Mouse (Mus musculus) c-Kit-negative CD71-positive TER-119-positive erythroid progenitor cells, embryonic 14.5 days (primary cell): Measurements from ENCODE around the gene Dact2.

Experiments
- DNase-seq: peaks from one replicate; pipeline ENCODE4 v3.0.0-alpha.2; 2013; ENCODE audit warnings: low read depth, low spot score

The Dact2 gene

DNA sequence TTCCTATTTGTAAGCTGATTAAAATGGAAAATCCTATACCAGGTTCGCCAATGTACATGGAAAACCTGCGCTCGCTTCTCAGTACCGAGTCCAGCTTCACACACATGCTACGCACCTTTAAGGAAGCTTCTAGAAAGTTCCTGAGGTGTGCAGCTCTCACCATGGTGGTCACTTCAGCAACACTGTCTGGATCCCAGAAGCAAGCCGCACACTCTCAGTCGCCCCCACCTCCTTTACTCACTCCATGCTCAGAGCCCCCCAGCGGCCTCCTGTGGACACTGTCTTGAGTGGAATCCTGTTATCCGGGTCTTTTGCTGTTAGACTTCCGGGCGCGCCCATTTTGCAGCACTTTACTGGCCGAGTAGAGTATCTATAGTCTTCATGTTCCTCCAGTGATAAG lies at the start of gene Dact2:
Gene Dact2, minus strand, starts transcription at position 244 of the 400 bp plus-strand sequence.
- DNase-seq: no peak

DNA sequence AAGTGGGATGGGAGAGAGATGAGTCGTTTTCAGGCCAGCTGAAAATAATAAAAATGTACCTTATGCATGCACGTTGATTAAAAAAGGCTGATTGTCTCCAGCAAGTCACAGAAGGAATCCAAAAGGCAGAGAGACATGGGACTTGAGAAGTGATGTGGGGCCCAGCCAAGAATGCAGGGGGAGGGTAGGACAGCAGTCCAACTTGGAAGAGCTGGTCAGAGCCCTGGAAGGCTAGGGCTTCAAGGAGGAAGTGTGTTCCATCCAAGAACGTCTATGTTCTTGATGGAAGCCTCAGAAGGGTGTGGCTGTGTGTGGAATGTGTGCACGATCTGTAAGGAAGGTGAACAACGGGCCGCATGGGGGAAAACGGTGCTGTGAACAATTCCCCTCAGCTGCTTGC lies 48.4 kb upstream of the Dact2 start:
- no peak for DNase-seq

DNA sequence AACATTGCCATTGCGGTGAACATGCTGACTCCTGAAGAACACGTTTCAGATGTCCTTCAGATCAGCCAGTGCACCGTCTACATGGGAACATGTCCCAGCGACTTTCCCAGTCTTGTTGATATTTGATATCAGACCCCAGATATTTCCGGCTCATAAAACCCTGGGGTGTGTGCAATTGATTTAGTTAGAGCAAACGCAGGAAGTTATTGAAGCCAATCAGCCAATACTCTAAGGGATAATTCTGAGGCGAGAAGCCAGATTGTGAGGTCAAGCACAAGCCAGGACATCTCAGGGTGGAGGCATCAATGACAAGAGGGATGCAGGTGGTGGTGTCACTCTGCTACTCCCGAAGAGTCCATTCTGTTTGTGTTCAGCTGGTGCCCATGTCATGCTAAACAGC lies 46.3 kb upstream of the Dact2 start:
- DNase-seq: no peak

DNA sequence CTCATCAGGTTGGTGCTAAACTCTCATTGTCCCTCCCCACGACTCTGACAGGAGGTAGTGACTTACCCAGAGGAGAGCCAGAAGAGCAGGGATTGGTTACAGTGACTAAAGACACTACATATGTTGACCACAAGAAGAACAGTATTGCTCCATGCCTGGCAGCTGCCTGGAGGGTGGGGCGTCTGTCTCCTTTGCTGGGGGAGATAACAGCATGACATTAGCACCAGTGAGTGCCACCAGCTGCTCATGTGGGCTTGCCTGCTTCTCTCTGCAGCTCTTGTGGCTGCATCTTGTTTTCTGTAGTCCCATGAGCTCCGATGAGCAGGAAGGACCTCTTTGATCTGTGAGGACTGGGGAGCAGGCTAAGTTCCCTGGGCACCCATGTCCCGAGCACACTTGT lies 45.5 kb upstream of the Dact2 start:
- DNase-seq: peak; percentile 25

DNA sequence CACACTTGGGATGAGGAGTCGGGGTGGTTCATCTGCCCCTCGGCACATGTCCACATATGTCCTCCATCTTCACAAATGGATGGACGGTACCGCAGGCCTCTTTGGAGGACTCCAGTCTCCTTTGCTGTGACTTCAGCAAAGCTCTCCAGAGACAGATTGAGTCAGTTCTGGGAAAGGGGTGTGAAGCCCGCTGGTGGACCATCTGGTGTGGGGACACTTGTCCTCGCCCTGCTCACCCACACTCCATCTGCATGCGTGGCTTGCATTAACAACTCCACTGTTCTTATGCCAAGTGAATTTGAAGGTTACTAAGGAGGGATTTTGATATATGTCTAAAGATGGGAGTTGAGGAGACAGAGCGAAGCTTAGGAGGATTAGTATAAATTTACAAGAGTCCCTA lies 43.8 kb upstream of the Dact2 start:
- no peak for DNase-seq

DNA sequence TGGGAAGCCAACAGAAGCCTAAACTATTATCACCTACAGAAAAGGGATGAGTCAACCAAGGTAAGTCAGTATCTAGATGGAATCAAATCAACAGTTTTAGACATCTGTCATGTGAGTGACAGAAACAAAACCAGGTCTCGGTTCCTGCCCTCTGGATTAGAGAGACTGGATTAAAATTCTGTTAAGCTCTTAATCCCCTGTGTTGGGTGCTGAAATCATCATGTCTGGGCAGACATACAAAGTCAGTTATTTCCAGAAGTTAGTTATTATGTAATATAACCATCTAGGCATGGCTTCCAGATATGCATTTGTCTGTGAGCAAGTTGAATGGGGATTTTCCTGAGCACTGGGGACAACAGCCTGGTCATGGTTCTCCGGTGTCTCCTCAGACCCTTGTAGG lies 42.2 kb upstream of the Dact2 start:
- DNase-seq: no peak

DNA sequence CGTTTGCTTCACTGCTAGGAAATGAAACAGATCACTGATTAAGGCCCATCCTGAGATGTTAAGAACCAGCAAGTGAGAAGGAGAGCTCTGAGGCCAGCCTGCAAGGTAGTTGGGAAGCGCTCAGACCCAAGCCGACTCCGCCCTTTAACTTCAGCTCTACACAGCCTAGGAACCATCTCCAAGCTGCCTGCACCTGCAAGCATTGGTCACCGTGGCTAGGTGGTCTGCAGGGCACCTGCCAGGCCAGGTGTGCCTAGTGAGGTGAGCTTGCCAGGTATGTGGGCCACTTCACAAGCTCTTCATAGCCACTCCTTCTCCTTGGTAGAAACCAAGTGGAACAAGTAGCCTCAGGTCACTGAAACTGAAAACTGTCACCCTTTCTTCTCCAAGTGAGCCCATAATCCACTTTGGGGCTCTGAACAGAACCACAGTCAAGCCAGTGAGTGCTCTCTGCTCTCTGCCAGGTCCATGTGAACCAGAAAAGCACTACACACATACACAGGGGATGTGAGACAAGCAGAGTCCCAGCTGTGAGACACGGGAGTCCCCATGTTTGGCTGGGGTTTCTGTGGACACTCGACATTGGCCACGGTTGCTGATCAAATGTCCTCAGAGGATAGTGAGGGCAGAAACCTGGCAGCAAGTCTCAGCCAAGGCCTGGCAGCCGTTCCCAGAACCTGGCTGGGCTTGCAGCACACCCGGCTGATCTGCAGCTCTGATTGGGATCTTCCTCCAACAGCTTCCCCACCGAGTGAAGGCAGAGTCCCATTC lies 40.3 kb upstream of the Dact2 start:
- DNase-seq: no peak

DNA sequence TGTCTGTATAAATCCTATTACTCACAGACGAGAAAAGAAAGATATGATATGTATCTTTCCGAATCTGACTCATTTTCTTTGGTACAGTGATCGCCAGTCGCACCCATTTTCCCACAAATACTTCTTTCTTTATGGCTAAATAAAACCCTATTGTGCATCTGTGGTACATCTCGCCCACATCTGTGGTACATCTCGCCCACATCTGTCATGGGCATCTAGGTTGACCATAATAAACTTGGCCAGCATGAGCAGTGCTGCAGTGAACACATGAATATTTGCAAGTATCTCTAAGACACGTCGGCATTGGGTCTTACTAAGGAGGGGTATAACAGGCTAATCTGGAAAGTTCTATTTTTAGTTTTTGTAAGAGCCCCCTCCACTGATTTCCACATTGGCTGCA lies 38.5 kb upstream of the Dact2 start:
- no peak for DNase-seq

DNA sequence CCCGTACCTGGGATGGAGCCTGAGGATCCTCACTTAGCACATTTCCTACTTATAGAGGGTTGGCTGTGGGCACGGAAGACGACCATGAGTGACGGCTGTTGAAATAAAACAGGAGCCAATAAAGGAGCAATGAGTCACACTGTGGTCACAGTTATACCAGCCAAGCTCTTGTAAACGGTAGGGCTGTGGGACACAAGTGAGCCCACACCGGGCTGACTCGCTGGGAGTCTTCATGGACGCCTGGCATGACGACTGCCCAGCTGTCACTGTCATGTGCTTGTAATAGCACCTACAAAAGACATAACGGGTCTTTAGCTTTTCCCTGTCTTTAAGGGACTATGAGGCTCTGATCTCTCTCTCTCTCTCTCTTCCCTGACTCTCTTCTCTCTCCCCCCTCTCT lies 35.9 kb upstream of the Dact2 start:
- no peak for DNase-seq

DNA sequence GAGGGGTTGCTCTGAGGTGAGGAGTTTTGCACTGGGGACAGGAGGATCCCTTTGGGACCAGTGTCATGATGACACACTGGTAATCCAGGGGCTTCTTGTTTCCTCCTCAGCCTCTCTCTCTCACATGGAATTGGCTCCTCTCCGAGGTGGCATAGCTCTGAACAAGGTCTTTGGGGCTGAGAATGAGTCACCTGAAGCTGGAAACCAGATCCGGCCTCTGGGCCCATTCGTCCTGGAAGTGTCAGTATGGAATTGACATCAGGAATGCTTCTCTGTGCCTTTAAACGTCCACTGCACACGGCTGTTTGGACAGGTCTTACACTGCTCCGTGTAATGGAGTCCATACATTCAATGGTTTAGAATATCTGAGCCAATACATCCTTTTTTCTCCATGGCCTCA lies 33.0 kb upstream of the Dact2 start:
- DNase-seq: no peak

DNA sequence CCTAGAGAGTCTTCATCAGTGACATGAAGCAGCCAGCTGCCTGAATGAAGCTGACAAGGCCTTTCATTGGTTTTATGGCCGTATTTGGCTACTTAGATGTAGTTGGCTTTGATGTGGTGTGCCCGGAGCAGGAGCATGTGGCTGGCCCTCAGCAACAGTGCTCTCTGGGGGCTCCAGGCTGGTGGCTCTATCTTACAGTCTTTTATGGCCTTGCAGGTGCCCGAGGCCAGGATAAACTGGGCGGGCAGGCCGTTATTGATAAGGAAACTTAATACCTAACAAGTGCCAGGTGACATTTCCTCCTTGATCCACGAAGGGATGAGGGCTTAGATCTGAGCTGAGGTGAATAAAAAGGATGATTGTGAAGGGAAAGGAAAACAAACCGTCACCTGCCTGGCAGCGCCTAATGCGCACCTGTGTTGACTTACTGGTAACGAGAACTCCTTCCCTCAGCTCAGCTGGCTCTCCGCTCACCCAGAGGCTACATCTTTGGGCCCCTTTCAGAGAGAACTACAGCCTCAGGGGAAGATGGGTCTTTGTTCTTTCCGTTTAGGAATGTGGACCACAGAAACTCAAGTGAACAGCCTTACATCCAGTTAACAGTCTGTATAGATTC lies 30.8 kb upstream of the Dact2 start:
- DNase-seq: no peak

DNA sequence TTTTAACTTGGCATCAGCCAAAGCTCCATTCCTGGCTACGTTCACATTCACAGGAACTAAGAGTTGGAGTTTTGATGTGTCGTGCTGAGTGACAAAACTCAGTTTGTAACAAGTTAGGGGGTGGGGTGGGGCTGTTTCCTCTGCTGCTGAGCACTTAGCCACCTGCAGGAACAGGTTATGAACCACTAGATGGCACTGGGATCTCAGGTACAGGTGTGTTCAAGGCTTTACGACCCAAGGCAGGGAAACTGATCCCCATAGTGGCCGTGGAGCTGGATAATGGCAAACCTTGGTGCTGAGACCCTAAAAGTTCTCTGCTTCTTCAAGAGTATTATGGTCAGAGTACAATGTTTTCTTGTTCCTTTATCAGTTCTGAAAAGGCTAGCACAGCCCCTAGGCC lies 29.6 kb upstream of the Dact2 start:
- DNase-seq: no peak

DNA sequence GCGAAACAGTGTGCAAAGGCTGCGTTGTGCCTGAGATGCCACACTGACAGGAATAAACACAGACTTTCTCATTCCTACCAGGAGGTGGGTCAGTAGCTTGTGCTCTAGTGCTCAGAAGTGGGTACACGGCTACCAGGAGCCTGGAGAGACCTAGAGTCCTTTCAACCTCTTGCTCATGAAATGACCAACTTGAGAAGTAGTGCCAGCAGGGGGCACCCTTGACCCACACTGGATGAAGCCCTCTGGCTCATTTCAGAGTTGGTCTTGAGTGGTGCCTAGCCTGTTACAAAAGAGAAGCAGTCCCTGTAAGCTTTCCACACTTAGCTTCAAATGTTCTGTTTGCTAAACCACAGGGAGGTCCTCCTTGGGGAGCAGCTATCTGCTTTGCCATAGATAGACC lies 28.5 kb upstream of the Dact2 start:
- peak; percentile 26 for DNase-seq

DNA sequence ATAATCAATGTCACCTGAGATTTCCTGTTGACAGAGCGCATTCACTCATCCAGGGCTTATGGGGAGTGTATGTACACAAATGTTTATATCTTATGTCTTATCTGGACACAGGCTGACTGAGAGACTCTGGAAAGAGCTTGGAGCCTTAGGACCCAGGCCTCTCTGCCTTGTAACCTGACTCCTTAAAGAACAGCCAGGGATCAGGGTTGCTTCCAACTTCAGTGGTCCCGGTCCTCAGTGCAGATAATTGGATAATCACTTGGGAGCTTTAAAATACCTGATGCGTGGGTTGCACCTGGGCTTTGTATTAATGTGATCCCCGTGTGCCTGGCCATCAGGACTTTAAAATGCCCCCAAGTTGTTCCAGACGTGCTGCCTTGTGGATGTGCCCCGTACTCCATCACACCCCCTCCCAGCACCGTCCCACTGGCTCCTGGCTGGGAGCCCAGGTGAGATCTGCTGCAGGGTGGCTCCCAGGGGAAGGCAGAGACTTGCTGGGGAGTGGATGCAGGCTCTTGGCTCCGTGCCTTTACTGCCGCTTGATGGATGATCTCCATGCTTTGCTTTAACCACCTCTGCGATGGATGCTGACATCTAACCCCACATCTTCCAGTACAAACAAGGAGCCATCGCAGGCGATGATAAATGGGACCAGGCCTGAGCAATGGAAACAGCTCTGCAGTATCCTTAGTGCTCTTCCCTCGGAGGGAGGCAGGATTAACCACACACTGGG lies 26.8 kb upstream of the Dact2 start:
- DNase-seq: no peak

DNA sequence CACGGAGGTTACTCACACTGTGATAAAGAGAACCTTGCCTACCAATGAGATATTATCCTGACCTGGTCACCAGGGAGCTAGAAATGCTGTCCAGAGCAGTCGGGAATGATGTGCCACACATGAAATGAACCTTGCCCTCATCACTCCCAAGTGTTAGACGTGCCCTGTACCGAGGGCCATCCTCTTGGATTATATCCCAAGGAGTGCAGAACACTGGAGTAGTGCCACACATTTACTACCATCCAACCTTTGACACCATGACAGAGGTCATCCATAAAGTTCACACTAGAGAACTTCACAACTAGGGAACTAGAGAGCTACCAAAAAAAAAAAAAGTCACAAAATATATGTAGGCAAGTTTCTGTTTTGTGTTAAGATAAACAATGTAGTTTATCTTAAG lies 24.3 kb upstream of the Dact2 start:
- DNase-seq: no peak

DNA sequence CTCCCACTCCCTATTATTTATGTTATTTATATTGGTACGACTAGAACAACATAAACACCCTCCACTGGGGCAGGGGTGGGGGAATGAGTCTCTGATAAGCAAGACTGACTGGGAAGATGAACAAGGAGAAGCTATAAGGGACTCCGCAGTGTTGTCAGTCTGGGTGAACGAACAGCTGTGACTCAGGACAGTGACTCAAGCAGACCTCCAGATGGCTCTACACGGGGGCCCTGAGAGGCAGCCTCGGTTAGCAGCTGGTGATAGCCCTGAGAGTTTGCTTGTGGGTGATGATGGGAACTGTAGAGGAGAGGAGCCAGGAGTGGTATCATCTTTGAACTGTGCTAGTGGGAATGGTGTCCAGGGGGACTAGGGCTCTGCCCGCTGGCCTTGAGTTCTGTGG lies 23.5 kb upstream of the Dact2 start:
- no peak for DNase-seq

DNA sequence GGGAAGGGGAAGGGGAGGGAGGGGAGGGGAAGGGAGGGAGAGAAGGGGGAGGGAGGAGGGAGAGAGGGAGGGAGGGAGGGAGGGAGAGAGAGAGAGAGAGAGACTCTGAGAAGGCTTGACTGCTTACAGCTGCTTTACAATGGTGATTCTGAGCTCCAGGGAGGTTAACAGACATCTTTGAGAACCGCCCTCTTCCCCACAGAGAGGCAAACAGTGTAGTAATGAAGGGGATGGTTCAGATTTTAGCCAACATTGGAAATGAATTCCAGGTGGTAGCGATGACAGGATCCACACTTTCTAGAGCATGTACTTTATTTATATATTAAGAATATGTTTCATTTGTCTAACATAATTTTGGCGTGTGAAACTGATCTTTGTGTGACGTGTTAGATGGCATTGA lies 22.7 kb upstream of the Dact2 start:
- no peak for DNase-seq

DNA sequence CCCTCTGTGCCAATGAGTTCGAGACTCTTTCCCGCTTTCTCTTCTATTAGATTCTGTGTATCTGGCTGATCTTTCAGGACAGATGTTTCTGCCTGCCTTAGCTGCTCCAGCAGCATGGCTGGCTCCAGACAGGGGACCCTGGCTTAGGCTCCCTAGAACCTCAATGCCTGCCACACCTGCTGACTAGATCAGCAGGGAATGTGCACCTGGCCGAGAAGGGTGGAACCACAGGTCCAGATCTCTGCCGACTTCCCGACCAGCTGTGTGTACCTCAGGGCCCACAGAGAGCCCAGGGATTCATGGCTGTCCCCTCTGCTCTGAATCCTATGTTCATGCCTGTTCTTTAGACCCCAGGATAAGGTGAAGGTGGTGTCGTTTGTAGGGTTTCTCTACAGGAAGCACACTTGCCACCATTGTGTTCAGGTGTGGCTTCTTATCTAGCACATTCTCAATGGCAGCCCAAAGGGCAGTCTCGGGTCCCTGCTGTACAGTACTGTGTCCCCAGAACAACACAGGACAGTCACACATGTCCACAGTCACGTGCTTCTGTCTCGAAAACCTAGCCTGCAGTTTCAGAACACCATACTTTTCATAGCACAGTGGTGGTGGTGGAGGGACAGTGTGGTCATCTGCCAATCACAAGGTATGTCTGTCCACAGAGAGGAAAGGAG lies 22.0 kb upstream of the Dact2 start:
- DNase-seq: no peak

DNA sequence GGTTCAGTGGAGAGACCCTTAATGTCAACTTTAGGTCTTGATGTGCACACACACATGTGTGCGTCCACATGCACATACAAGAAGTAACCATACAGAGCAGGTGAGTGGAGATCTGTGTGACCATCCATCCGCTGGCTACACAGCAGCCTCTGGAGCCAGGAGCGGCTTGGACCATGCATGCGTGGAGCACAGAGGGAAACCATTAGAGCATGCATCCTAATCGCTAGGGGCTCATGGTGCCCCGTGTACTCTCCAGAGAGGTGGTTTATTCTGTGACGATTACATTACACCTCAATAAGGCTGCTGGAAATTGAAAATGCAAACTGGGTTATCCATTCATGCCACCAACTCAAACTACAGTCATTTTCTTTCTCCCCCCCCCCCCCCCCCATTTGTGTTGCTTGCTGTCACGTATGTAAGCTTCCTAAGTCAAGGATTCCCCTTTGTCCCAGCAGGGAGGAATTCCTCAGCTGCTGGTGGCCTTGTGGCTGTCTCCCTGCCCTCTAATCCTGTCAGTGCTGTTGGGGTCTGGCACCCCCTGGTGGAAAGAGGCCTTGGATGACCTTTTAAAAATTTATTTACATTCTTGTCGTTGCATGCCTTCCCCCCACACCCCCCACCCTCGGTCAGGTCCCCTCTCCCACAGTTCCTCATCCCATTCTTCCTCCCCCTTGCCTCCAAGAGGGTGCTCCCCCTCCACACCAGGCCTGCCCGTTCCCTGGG lies 17.9 kb upstream of the Dact2 start:
- DNase-seq: no peak

DNA sequence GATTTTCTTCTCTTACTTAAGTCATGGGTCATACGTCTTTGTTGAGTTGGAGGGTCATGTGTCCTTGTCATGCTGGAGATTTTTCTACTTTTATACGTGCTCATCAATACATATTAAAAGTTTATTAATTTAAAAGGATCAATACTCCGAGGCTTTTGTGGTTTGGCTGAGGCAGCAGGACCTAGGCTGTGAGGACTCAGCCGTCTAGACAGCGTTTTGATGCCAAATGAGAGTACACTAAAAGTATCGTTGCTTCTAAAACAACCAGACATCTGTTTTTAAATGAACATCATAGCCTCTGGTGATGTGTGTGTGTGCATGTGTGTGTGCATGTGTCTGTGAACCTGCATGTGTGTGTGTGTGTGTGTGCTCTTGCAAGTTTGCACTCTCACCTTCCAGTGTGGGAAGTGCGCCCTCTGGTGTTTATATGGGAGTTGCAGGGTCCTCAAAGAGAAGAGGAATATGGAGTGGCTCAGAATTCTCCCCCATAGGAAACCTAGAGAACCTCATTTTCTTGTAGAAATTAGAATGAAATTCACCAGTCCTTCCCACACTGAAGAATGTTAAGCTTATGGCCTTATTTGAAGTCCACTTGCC lies 16.6 kb upstream of the Dact2 start:
- DNase-seq: peak; percentile 16

DNA sequence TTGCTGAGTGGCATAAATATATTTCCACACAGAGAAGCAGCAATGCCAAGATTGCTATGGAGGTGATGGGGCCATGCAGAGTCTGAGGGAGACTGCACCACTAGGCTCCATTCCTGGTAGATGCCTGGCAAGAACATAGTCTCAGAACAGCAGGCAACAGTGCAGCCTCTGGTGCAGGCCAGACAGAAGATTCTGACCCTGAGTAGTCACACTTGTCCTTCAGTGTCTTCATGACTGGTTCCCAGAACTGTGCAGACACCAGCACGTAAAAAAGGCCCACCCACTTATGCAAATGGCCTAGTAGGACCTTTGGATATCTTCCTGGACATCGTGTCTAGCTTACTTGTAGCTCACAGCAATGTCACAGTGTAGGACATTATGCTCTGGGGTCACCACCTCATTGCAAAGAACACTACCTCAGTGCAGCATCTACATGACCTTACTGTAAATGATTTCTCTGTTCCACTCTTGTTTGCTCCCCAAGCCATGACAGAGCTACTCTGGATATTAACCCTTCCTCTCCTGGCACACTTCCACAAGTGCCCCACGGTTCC lies 9.9 kb upstream of the Dact2 start:
- DNase-seq: no peak
